Mouse (Mus musculus): Measurements from ENCODE around the gene Gadd45g.

Gene Gadd45g

DNA sequence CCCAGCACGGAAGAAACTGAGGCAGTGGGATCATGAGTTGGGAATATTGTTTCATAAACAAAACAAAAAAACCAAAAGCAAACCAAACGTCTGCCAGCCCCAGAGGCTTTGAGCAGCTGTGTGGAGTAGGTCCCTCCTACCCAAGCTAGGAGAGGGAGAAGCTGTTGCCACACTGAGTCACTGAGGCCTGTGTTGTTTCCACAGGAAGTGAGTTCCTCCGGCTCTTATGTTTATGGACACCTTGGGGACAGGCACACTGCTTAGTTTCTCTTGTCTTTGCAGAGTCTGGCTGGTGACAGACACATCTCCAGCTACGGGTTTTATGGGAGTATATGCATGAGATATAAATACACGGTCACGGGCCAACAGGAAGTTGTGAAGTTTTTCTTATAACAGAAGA lies 39.6 kb downstream of the Gadd45g start:
- no peak for DNase-seq

DNA sequence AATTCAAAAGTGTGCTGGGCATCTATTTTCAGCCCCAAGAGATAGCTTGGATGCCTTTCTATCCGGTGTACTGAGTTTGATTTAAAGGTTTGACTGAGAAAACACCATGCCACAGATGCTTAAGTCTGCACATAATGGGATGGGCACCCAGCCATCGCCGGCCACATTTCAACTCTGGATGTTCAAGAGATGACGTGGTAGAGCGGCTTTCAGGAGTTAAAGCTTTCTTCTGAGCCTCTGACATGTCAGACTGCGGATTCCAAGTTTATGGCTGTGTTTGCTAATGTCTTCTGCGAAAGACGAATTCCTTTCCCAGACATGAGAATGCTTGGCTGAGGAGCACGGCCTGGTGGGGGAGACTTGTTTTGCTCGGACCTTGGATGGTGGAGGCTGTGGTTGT lies 40.2 kb downstream of the Gadd45g start:
- DNase-seq: no peak

DNA sequence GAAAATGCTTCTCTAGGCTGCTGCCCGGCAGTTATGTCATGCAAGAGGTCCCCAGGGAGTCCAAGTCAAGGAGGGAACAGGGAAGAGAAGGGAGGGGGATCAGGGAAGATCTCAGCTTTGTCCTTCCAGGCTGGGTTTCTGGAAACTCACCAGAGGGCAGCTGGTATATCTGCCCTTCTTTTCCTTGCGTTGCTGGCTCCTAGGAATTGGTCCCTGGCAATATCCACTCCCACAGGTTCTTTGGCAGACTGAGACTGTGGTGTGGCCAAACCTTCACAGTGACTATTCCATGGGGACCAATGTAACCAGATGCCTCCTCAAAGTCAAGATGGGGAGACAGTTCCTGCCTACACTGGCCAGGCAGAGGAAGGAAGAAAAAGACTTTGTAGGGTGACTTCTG lies 41.9 kb downstream of the Gadd45g start:
- no peak for DNase-seq

DNA sequence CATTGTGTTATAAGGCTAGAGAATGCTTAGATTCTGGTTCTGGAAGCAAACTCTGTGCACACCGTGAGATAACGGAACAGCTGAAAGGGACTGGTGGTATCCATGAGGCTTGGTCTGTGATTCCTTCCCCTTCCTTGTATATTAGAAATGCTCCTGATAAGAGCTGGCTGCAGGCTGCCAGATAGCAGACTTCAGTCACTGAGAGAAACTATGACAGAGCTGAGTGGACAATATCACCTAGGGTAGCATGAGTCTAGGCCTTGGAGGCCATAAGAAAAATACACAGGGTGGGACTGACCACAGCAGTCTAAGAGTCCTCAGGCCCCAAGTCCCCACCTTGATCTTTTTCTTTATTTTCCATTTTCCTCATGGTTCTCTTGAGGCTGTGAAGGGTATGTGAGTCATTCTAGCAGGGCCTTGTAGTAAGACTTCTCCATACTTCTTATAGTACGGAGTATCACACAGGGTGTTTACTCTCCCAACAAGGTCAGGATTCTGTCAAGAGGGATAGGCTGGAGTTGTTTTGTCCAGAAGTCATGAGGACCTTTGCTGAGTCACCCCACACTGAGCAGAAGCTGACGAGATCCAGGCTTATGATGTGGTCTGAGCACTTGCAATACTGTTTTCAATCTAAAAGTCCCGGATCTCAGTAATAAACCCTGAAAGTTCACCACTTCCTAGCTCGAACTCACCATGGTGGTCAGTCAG lies 45.5 kb downstream of the Gadd45g start:
- DNase-seq: no peak

DNA sequence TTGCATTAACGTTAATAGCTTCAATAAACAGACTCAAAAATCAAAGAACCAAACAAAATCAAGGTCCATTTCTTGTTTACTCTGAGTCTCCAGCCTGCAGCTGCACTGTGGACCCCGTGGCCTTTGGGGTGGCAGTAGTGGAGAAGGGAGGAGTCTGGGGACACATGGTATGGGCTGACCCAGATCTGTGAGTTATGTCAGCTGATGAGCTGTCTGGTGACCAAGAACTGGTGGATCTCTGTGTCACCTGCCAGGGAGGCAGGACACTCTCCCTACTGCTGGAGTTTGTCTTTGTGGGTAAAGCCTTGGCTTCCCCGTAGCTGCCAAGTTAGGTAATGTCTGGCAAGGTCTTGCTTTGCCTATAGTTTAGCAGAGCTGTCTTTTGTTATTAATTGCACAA lies 51.1 kb downstream of the Gadd45g start:
- DNase-seq: no peak
